Mouse (Mus musculus) lung, postnatal 25 days (tissue): Measurements from ENCODE around the gene Pef1.

Experiments used
- DNase-seq: peaks from one replicate; pipeline ENCODE4 v3.0.0; 2022; ENCODE audit warnings: low spot score

Pef1 gene

DNA sequence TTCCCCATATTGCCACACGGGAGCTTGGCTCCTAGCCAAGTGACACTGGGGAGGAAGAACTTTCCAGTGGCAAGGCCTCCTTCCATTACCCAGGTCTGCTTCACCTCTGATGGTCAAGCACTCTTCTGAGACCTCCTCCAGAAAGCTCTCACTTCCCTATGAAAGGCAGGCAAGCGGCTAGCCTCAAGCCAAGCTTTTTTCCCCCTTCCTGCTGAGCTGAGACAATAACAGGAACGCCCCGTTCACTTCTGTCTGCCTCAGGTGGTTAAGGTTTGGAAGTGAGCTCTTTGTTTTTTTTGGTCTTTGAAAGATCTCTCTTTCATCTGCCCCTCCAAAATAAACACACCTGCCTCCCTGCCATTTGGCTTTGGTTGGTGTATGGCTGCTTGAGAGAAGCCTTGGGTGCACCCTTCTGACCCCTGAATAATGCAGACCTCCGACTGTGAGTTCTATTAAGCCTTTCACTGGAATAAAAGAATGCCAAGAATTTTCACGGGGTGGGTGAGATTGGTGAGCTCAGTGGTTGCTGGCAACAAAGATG, at the start of gene Pef1:
Pef1 (plus strand) TSS at position 448 of the 541 bp plus-strand sequence.
- peak; percentile 66 for DNase-seq

DNA sequence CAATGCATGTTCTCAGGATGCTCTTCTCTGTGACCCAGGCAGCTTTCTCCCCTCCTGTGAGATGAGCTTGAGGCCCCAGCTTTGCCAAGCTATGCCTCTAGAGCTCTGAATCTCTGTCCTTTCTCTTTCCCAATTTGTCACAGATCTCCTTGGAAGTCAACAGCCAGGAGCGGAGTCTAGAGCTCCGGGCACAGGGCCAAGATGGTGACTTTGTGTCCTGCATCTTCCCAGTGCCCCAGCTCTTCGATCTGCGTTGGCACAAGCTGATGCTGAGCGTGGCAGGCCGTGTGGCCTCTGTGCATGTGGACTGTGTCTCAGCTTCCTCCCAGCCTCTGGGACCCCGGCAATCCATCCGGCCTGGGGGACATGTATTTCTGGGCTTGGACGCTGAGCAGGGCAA, 49.2 kb upstream of the Pef1 start:
- DNase-seq = no peak

DNA sequence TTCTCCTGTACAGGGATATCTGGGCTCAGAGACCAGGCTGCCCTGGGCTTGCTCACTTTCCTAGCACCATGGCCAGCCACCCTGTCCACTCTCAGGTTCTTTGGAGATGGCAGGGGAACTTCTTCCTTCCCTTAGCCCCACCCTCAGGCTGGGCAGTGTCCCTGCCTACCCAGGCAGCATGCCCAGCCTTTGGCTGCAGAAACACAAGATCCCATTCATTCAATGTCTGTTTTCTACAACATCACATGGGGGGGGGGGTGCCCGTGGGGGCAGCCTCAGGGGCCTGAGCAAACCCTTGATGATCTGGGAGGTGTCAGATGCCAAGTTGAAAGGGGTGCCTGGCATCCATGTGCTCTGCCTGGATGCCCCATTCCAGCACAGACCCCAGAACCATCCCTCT, 47.6 kb upstream of the Pef1 start:
- no peak for DNase-seq

- no peak for DNase-seq
These were observed 47.0 kb upstream of the Pef1 start for GRCm38 (mm10) chr4:130055160-130056010.

- DNase-seq = no peak
These were observed 46.4 kb upstream of the Pef1 start for GRCm38 (mm10) chr4:130056011-130056322.

- no peak for DNase-seq
These were observed 45.9 kb upstream of the Pef1 start for GRCm38 (mm10) chr4:130056471-130056870.

DNA sequence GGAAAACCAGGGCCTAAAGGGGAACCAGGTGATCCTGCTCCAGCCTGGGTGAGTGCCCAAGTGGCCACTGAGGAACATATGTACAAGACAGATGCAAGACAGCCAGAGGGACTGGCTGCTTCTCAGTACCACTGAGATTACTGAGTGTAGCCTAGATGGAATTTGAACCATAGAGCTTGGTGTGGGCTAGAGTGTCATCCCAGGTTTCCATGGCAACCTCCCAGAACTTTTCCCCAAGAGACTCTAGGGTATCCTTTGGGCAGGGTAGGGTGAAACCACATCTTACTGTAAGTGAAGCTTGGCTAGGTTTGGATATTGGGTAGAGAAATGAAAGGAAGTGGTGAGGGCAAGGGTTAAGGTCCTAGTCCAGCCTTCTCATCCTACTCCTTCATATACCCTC, 41.4 kb upstream of the Pef1 start:
- no peak for DNase-seq

DNA sequence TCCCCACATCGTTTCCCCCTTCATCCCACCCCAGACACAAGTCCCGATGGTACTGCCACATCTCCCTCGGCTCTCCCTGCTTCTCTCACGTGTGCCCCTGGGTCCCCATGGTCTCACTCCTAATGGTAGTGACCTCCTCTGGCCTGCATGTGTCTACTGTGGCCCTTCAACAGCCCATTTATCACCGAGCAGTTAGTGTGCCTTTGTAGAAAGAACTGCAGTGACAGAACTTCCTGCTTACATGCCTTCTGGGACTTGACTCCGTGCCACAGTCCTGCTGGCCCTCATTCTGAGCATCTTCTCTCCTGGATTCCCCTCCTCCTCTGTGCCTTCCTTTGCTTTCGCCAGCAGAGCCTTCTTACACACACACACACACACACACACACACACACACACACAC, 39.2 kb upstream of the Pef1 start:
- no peak for DNase-seq

DNA sequence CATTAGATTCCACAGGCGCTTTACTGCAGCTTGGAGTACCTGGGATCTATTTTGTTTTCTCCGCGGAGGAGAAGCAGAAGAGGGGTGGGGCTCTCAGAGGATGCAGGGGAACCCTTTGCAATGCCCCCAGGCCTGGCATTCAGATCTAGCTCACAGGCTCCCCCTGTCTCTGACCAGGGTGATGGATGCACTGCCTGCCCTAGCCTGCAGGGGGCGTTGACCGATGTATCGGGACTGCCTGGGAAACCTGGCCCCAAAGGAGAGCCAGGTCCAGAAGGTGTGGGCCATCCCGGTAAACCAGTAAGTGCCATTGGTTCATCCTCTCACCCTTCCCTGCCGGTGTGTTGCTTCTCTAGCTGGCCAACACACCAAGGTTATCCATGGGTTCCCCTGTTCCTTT, 35.5 kb upstream of the Pef1 start:
- DNase-seq = peak; percentile 36

DNA sequence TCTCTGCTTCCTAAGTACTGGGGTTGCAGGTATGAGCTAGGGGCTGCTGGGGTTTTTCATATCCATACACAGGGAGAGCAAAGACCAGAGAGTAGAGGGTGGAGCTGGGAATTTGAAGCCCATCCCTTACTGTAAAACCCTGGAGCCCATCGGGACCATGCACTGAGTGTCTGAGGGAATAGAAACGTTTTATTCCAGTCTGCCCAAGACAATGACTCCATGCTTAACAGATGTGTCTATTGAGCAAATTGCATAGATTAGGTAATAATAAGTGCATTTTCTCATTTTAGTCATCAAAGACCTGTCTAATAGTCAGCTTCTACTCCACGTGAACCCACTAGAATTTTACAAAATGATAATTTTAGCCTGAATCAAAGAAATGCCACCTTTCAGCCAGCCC, 31.8 kb upstream of the Pef1 start:
- DNase-seq = no peak

GRCm38 (mm10) chr4:130071758-130072157, 30.6 kb upstream of the Pef1 start:
- no peak for DNase-seq

- no peak for DNase-seq
These were observed 29.0 kb upstream of the Pef1 start for GRCm38 (mm10) chr4:130073367-130073766.

GRCm38 (mm10) chr4:130074761-130075515, 27.4 kb upstream of the Pef1 start:
- DNase-seq = no peak

- no peak for DNase-seq
These were observed 25.5 kb upstream of the Pef1 start for GRCm38 (mm10) chr4:130076856-130077255.

GRCm38 (mm10) chr4:130078816-130079485, 23.4 kb upstream of the Pef1 start:
- DNase-seq = no peak

GRCm38 (mm10) chr4:130079521-130079920, 22.8 kb upstream of the Pef1 start:
- no peak for DNase-seq

DNA sequence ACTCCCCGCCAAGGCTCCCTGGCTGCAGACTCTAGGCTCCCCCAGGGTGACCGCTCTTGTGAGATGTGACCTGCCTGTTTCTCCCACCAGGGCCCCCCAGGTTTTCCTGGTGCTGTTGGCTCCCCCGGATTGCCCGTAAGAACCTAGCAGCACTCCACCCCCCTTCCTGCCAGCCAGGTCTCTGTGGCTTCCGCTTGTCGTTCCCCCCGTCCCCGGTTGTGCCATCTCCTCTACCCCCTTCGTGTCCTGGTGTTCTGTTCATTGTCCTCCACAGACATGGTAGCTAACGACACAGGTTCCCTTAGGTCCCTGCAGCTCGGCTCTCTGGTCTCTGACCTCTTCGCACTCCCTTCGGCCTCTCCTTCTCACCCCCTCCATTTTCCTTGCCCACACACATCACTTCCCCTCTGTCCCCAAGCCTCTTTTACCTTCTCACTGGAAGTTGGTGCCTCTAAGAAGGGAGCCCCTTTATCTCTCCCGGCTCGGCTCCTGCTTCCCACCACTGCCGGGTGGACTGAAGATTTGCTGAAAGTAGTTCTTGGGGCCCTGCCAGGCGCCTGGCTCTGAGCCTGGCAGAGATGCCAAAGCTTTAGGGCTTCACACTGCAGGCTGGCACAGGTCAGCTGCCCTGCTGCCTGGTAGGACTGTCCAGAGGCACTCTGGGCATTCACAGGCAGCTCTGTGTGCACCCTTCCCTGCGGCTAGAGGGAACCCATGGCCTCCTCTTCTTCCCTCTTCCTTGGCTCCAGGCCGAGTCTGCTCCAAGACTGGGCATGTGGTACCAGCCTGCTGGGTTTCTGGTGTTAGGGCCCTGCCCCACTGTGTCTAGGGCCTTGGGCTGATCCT, 20.8 kb upstream of the Pef1 start:
- DNase-seq = peak; percentile 55

- DNase-seq = no peak
These were observed 20.1 kb upstream of the Pef1 start for GRCm38 (mm10) chr4:130082211-130082610.

GRCm38 (mm10) chr4:130084331-130084945, 17.9 kb upstream of the Pef1 start:
- no peak for DNase-seq

- DNase-seq = no peak
These were observed 17.0 kb upstream of the Pef1 start for GRCm38 (mm10) chr4:130085246-130085820.

GRCm38 (mm10) chr4:130087293-130087692, 15.1 kb upstream of the Pef1 start:
- peak; percentile 89 for DNase-seq
